ENCODE assay signal across 22 mouse cellular contexts in genomic region chr4:125147970-125148369, GRCm38 (mm10).
"Had no signal": no experiment of that assay in that cellular context is flagged by ENCODE, and none has a peak within 500 bp of the region (broad histone marks: within the 10 kb centered on the region; RNA-seq: fewer than 3 reads in every experiment).

No protein-coding gene starts in this region.

- H3K36me3 ChIP-seq: heart, embryonic 13.5 days; heart, embryonic 15.5 days; hindbrain, embryonic 12.5 days; kidney, embryonic 15.5 days; limb, embryonic 13.5 days; limb, embryonic 15.5 days; liver, embryonic 12.5 days had no signal

- H3K4me3 ChIP-seq: heart, adult 2 months; heart, embryonic 13.5 days; heart, embryonic 15.5 days; hindbrain, embryonic 12.5 days; kidney, embryonic 15.5 days; limb, embryonic 13.5 days; limb, embryonic 15.5 days; liver, embryonic 12.5 days had no signal

- DNase-seq: gastrocnemius, postnatal 14 days; gastrocnemius, postnatal 36 days; heart, adult 11 months; heart, adult 2 months; heart, postnatal 14 days; heart, postnatal 36 days; kidney, adult 11 months; kidney, adult 2 months; kidney, adult 9 months; kidney, postnatal 14 days; kidney, postnatal 36 days; layer of hippocampus, adult 9-11 months; layer of hippocampus, postnatal 36 days had no signal

- H3K27ac ChIP-seq: heart, adult 2 months; heart, embryonic 13.5 days; heart, embryonic 15.5 days; hindbrain, embryonic 12.5 days; hindbrain, embryonic 14.5 days; kidney, embryonic 15.5 days; kidney, postnatal 0 days; limb, embryonic 13.5 days; limb, embryonic 15.5 days; liver, embryonic 12.5 days had no signal

- H3K4me1 ChIP-seq: heart, embryonic 13.5 days; heart, embryonic 15.5 days; kidney, embryonic 15.5 days; liver, embryonic 12.5 days had no signal
